Mouse (Mus musculus) MEL (cell line): ENCODE results near the gene Smok3b. TPM values are rescaled to one million over a fixed set of nuclear protein-coding genes. Genes with fewer than 3 reads are reported as not detected.
"Not testable (repeated sequence)": the region's sequence is repeated elsewhere in the genome, so short reads cannot be mapped to it uniquely, and the experiment has no call there.

ENCODE experiments used
- DNase-seq: peaks from one replicate; pipeline ENCODE4 v3.0.0; 2011; ENCODE audit warnings: low read depth, low spot score
- H3K27ac ChIP-seq: 2 replicates; pipeline ENCODE4 v1.5.1; 2012; ENCODE audit warnings: low read depth, mild to moderate bottlenecking, control low read depth, low read length, moderate library complexity; ENCODE audit not compliant: control insufficient read depth
- H3K27me3 ChIP-seq, 2 experiments: fragments of 150-350 bp in 1 of 2; sonication (generic) in 1 of 2; 2 replicates each; pipeline ENCODE4 v1.6.1; 2012; ENCODE audit warnings: low read length in 2 of 2, mild to moderate bottlenecking in 2 of 2, improper control_type of control experiment in 1 of 2, moderate library complexity in 1 of 2; ENCODE audit not compliant: insufficient read depth in 2 of 2, control insufficient read depth in 1 of 2
- H3K36me3 ChIP-seq, 2 experiments: 2 replicates each; pipeline ENCODE4 v1.6.1; 2012 to 2014; ENCODE audit warnings: low read length in 2 of 2, improper control_type of control experiment in 1 of 2, inconsistent platforms in 1 of 2, mild to moderate bottlenecking in 1 of 2; ENCODE audit not compliant: insufficient read depth in 2 of 2, control insufficient read depth in 1 of 2
- H3K4me1 ChIP-seq, 2 experiments: fragments of 150-350 bp in 1 of 2; sonication (generic) in 1 of 2; 2 replicates each; pipeline ENCODE4 v1.6.1; 2012; ENCODE audit warnings: low read length in 2 of 2, improper control_type of control experiment in 1 of 2, mild to moderate bottlenecking in 1 of 2; ENCODE audit not compliant: insufficient read depth in 2 of 2, control insufficient read depth in 1 of 2
- H3K4me3 ChIP-seq, 2 experiments: fragments of 150-350 bp in 1 of 2; sonication (generic) in 1 of 2; 2 replicates each; pipeline ENCODE4 v1.5.1; 2012; ENCODE audit warnings: low read depth in 2 of 2, low read length in 2 of 2, mild to moderate bottlenecking in 2 of 2, moderate library complexity in 2 of 2, control low read depth in 1 of 2, improper control_type of control experiment in 1 of 2; ENCODE audit not compliant: control insufficient read depth in 1 of 2, insufficient read depth in 1 of 2
- H3K79me2 ChIP-seq: 2 replicates; pipeline ENCODE4 v1.6.1; 2012; ENCODE audit warnings: mild to moderate bottlenecking, low read length, moderate library complexity; ENCODE audit not compliant: control insufficient read depth, poor library complexity, insufficient read depth
- H3K9ac ChIP-seq: 2 replicates; pipeline ENCODE4 v1.6.1; 2012; ENCODE audit warnings: low read depth, mild to moderate bottlenecking, control low read depth, low read length, moderate library complexity; ENCODE audit not compliant: control insufficient read depth, poor library complexity, severe bottlenecking
- H3K9me3 ChIP-seq: fragments of 150-350 bp; sonication (generic); replicated peaks from 2 replicates; pipeline ENCODE4 v1.6.1; 2012; ENCODE audit warnings: mild to moderate bottlenecking, low read length, improper control_type of control experiment, moderate library complexity; ENCODE audit not compliant: insufficient read depth
- CTCF ChIP-seq, 3 experiments: IDR thresholded peaks in 2 of 3; conservative IDR thresholded peaks in 1 of 3; 2 replicates each; pipeline ENCODE4 v1.5.1; 2011 to 2012; ENCODE audit warnings: low read length in 3 of 3, low read depth in 2 of 3, mild to moderate bottlenecking in 2 of 3, improper control_type of control experiment in 1 of 3, inconsistent platforms in 1 of 3, mixed read lengths in 1 of 3, moderate library complexity in 1 of 3; ENCODE audit not compliant: control insufficient read depth in 1 of 3, insufficient read depth in 1 of 3, poor library complexity in 1 of 3, severe bottlenecking in 1 of 3
- E2F4 ChIP-seq: IDR thresholded peaks from 2 replicates; pipeline ENCODE4 v1.6.1; 2011; ENCODE audit warnings: low read depth, low read length, improper control_type of control experiment, borderline replicate concordance
- EP300 ChIP-seq, 2 experiments: IDR thresholded peaks; 2 replicates each; pipeline ENCODE4 v1.6.1; 2011; ENCODE audit warnings: improper control_type of control experiment in 2 of 2, low read length in 2 of 2, low read depth in 1 of 2, mild to moderate bottlenecking in 1 of 2
- HCFC1 ChIP-seq: IDR thresholded peaks from 2 replicates; pipeline ENCODE4 v1.6.1; 2012; ENCODE audit warnings: low read depth, mild to moderate bottlenecking, inconsistent platforms, low read length, improper control_type of control experiment, moderate library complexity
- JUND ChIP-seq: IDR thresholded peaks from 2 replicates; pipeline ENCODE4 v1.6.1; 2011; ENCODE audit warnings: low read depth, mild to moderate bottlenecking, improper control_type of control experiment, low read length
- MAX ChIP-seq: IDR thresholded peaks from 2 replicates; pipeline ENCODE4 v1.6.1; 2011; ENCODE audit warnings: low read length, improper control_type of control experiment
- MAZ ChIP-seq: IDR thresholded peaks from 2 replicates; pipeline ENCODE4 v1.6.1; 2012; ENCODE audit warnings: low read depth, mild to moderate bottlenecking, inconsistent platforms, low read length, improper control_type of control experiment
- MYB ChIP-seq: IDR thresholded peaks from 2 replicates; pipeline ENCODE4 v1.6.1; 2011; ENCODE audit warnings: mild to moderate bottlenecking, low read depth, low read length, improper control_type of control experiment
- MYC ChIP-seq: IDR thresholded peaks from 2 replicates; pipeline ENCODE4 v1.6.1; 2011; ENCODE audit warnings: low read depth, mild to moderate bottlenecking, low read length, improper control_type of control experiment, moderate library complexity
- NELFE ChIP-seq: IDR thresholded peaks from 2 replicates; pipeline ENCODE4 v1.6.1; 2011; ENCODE audit warnings: low read depth, low read length, improper control_type of control experiment
- NRF1 ChIP-seq: IDR thresholded peaks from 2 replicates; pipeline ENCODE4 v1.6.1; 2014; ENCODE audit warnings: low read depth, mild to moderate bottlenecking, inconsistent platforms, low read length, improper control_type of control experiment, moderate library complexity; ENCODE audit not compliant: poor library complexity, insufficient read depth, severe bottlenecking
- POLR2A ChIP-seq, 2 experiments: IDR thresholded peaks; 2 replicates each; pipeline ENCODE4 v1.6.1; 2011 to 2012; ENCODE audit warnings: low read length in 2 of 2, mild to moderate bottlenecking in 2 of 2, control low read depth in 1 of 2, improper control_type of control experiment in 1 of 2, low read depth in 1 of 2, moderate library complexity in 1 of 2; ENCODE audit not compliant: control insufficient read depth in 1 of 2, insufficient read depth in 1 of 2, poor library complexity in 1 of 2
- POLR2AphosphoS2 ChIP-seq: IDR thresholded peaks from 2 replicates; pipeline ENCODE4 v1.6.1; 2011; ENCODE audit warnings: low read length, improper control_type of control experiment
- POLR2AphosphoS5 ChIP-seq: IDR thresholded peaks from 2 replicates; pipeline ENCODE4 v1.6.1; 2012; ENCODE audit warnings: low read depth, borderline replicate concordance, mild to moderate bottlenecking, inconsistent platforms, low read length, moderate library complexity, mixed read lengths
- SIN3A ChIP-seq: IDR thresholded peaks from 2 replicates; pipeline ENCODE4 v1.6.1; 2012; ENCODE audit warnings: low read length, improper control_type of control experiment, inconsistent platforms
- SMC3 ChIP-seq: IDR thresholded peaks from 2 replicates; pipeline ENCODE4 v1.6.1; 2011; ENCODE audit warnings: low read depth, low read length, improper control_type of control experiment
- TAL1 ChIP-seq: IDR thresholded peaks from 2 replicates; pipeline ENCODE4 v1.6.1; 2012; ENCODE audit warnings: mild to moderate bottlenecking, inconsistent platforms, low read length, moderate library complexity, mixed read lengths
- TCF12 ChIP-seq: IDR thresholded peaks from 2 replicates; pipeline ENCODE4 v1.6.1; 2014; ENCODE audit warnings: low read depth, mild to moderate bottlenecking, inconsistent platforms, low read length, improper control_type of control experiment, moderate library complexity
- UBTF ChIP-seq: IDR thresholded peaks from 2 replicates; pipeline ENCODE4 v1.6.1; 2012; ENCODE audit warnings: low read depth, mild to moderate bottlenecking, inconsistent platforms, low read length, improper control_type of control experiment, moderate library complexity, borderline replicate concordance; ENCODE audit not compliant: insufficient read depth
- USF2 ChIP-seq, 2 experiments: IDR thresholded peaks; 2 replicates each; pipeline ENCODE4 v1.6.1; 2011 to 2012; ENCODE audit warnings: improper control_type of control experiment in 2 of 2, low read length in 2 of 2, borderline replicate concordance in 1 of 2, inconsistent platforms in 1 of 2, low read depth in 1 of 2, mild to moderate bottlenecking in 1 of 2; ENCODE audit not compliant: insufficient read depth in 1 of 2
- ZC3H11A ChIP-seq: IDR thresholded peaks from 2 replicates; pipeline ENCODE4 v1.6.1; 2012; ENCODE audit warnings: low read depth, mild to moderate bottlenecking, inconsistent platforms, low read length, improper control_type of control experiment
- ZKSCAN1 ChIP-seq: IDR thresholded peaks from 2 replicates; pipeline ENCODE4 v1.6.1; 2012; ENCODE audit warnings: low read depth, mild to moderate bottlenecking, inconsistent platforms, low read length, improper control_type of control experiment, moderate library complexity
- ZNF384 ChIP-seq: IDR thresholded peaks from 2 replicates; pipeline ENCODE4 v1.6.1; 2012; ENCODE audit warnings: low read depth, mild to moderate bottlenecking, inconsistent platforms, low read length, improper control_type of control experiment
- polyA plus RNA-seq, 2 experiments: library from polyadenylated mRNA; stranded (reverse) in 1 of 2; unstranded in 1 of 2; fragments of >175 nt in 1 of 2; fragments of >200 nt in 1 of 2; gene quantifications; 2 replicates each; pipeline versions ENCODE4 v1.2.1 to v1.2.4; 2012; ENCODE audit warnings: low replicate concordance in 2 of 2, low read depth in 1 of 2; ENCODE audit not compliant: insufficient read length in 2 of 2, insufficient read depth in 1 of 2, missing spikeins in 1 of 2
- total RNA-seq: library from RNA; depleted of rRNA; stranded (reverse); fragments of 300-350 nt; gene quantifications from 2 replicates; pipeline ENCODE4 v1.2.3, GENCODE M21; 2012

The Smok3b gene
- total and polyA plus RNA-seq, 3 experiments = not detected

DNA sequence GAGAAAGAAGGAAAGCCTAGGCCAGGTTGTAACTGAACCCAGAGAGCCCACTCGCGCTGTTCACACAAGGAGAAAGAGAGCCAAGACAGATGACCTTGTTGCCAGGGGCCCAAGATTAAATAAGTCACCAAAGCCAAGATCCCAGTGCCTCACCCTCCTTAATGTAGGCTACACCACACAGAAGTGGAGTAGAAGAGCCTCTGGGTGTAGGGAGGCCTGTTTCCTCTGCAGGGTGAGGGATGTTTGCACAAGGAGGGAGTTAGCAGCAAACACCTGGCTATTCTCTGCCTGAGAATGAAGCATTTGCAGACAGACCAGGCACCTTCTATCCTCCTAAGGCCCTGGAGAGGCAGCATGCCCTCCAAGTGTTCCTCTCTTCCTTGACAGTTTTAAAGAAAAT lies 4.7 kb upstream of the Smok3b start:
- Histone ChIP-seq H3K4me3 (no peak overlapping the region), H3K9ac (no peak overlapping the region), H3K4me1 (no peaks in the 10 kb centered on the region), H3K36me3 (no peaks in the 10 kb centered on the region), H3K27me3 (no peaks in the 10 kb centered on the region; a peak in 1 of 4 replicates), H3K79me2 (no peaks in the 10 kb centered on the region), H3K27ac (no peak overlapping the region), H3K9me3 (no peaks in the 10 kb centered on the region)
- no peak for DNase-seq
- TF ChIP-seq NRF1 = no peak
- TF ChIP-seq MYB = no peak
- no peak for TF ChIP-seq MAX
- no peak for TF ChIP-seq JUND
- TF ChIP-seq E2F4 = no peak
- no peak for TF ChIP-seq ZC3H11A
- TF ChIP-seq MAZ = no peak
- no peak for TF ChIP-seq ZKSCAN1
- TF ChIP-seq CTCF (IDR thresholded peaks at IDR 0.05 in 2 of 3, conservative IDR thresholded peaks at IDR 0.05 in 1 of 3; ENCODE audit: control insufficient read depth in 1 of 3, insufficient read depth in 1 of 3, low read depth in 2 of 3, low read length in 3 of 3, poor library complexity in 1 of 3, severe bottlenecking in 1 of 3) = no peak
- no peak for TF ChIP-seq EP300 (IDR thresholded peaks at IDR 0.05; ENCODE audit: low read depth in 1 of 2, low read length in 2 of 2)
- TF ChIP-seq POLR2AphosphoS5 = no peak
- TF ChIP-seq POLR2A (IDR thresholded peaks at IDR 0.05; ENCODE audit: control insufficient read depth in 1 of 2, insufficient read depth in 1 of 2, low read depth in 1 of 2, low read length in 2 of 2, poor library complexity in 1 of 2) = no peak

DNA sequence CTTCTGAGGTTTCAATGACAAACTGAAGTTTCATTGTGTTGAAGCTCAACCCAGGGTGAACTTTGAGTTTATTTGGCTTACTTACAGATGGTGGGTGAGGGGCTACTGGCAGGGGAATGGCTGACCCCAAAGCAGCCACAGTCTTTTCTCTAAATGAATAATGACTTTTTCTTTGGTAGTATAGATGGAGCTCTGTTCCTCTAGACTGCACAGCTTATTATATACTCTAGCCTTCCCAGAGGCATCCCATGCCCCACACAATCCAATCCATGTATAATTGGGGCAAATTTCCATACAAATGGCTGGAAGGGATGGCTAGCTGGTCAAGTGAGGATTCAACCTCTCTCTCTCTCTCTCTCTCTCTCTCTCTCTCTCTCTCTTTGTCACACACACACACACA lies 4.2 kb upstream of the Smok3b start:
- H3K79me2 ChIP-seq = no peaks in the 10 kb centered on the region
- no peak for TF ChIP-seq ZNF384
- no peak for TF ChIP-seq JUND
- TF ChIP-seq MYC = no peak
- no peak for TF ChIP-seq CTCF (IDR thresholded peaks at IDR 0.05 in 2 of 3, conservative IDR thresholded peaks at IDR 0.05 in 1 of 3; ENCODE audit: control insufficient read depth in 1 of 3, insufficient read depth in 1 of 3, low read depth in 2 of 3, low read length in 3 of 3, poor library complexity in 1 of 3, severe bottlenecking in 1 of 3)
- TF ChIP-seq TAL1 = no peak
- TF ChIP-seq NELFE = no peak
- TF ChIP-seq HCFC1 = no peak
- TF ChIP-seq SIN3A = no peak
- no peak for TF ChIP-seq NRF1
- no peak for TF ChIP-seq SMC3
- TF ChIP-seq TCF12 = no peak
- TF ChIP-seq UBTF = no peak
- TF ChIP-seq USF2 (IDR thresholded peaks at IDR 0.05; ENCODE audit: borderline replicate concordance in 1 of 2, insufficient read depth in 1 of 2, low read depth in 1 of 2, low read length in 2 of 2) = no peak
- TF ChIP-seq POLR2AphosphoS2 = no peak
- TF ChIP-seq, all 39 proteins: peak for 0
- Histone ChIP-seq H3K27me3 (no peaks in the 10 kb centered on the region; a peak in 1 of 4 replicates), H3K9me3 (no peaks in the 10 kb centered on the region), H3K4me3 (no peak overlapping the region), H3K9ac (no peak overlapping the region), H3K27ac (no peak overlapping the region), H3K36me3 (no peaks in the 10 kb centered on the region), H3K4me1 (no peaks in the 10 kb centered on the region)
- no peak for DNase-seq

DNA sequence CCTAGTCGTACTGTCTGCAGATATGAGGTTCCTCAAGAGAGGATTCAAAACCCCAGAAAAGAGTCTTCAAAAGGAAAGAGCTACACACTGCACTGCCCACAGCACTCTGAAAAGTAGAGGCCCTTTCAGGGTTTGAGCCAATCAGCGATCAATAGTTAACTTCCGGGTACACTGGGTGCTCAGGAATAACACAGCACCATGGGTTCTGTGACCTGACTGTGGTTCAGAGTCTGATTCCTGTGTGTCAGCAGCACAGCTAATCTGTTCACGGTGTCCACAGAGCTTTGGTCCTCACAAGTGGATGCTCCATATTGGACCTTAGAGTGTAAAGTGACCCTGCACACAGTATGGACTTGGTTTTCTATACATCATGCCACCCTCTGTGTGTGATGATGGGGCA lies 1.7 kb upstream of the Smok3b start:
- not testable (repeated sequence) for H3K4me3 ChIP-seq, H3K27ac ChIP-seq, H3K4me1 ChIP-seq, H3K9me3 ChIP-seq, H3K79me2 ChIP-seq, H3K36me3 ChIP-seq, DNase-seq, H3K27me3 ChIP-seq, H3K9ac ChIP-seq

DNA sequence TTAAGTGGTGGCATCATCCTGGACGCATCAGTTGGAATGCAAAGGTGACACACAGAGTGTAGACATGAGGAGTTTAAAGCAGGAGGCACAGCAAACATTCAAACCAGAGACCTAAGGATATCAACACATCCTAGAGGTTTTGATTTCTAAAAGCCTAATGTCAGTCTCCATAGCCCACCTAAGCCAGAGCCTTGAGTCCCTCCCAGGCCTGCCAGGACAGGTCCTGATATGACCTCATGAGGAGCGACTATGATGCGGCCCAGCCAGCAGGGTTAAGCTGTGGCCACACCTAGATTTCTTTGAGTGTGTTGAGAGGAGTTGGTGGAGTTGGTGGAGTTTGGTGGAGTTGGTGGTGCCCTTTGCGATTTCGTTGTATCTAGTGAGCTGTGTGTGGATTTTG lies 31.7 kb downstream of the Smok3b start, which contains the start of gene Smok3c:
Gene Smok3c, plus strand, starts transcription at position 301 of the 400 bp plus-strand sequence.
- not testable (repeated sequence) for H3K4me1 ChIP-seq, H3K4me3 ChIP-seq, H3K79me2 ChIP-seq, H3K27ac ChIP-seq, DNase-seq, H3K9ac ChIP-seq, H3K36me3 ChIP-seq, H3K27me3 ChIP-seq, H3K9me3 ChIP-seq
